Mouse (Mus musculus) bone marrow macrophage, adult 2 months (primary cell): ENCODE results near the gene Arel1.

ENCODE experiments used
- CTCF ChIP-seq: IDR thresholded peaks from 2 replicates; pipeline ENCODE4 v1.5.1; 2012; ENCODE audit warnings: low read depth, mild to moderate bottlenecking, low read length, moderate library complexity
- POLR2A ChIP-seq: IDR thresholded peaks from 2 replicates; pipeline ENCODE4 v1.6.1; 2012; ENCODE audit warnings: mild to moderate bottlenecking, low read depth, low read length, borderline replicate concordance

- no peak for TF ChIP-seq CTCF
- TF ChIP-seq POLR2A: no peak
These were observed 58.0 kb downstream of the Arel1 start for GRCm38 (mm10) chr12:84912652-84913104.
